Mouse (Mus musculus): ENCODE measurements around the gene Gucy1b2. TPM values are rescaled to one million over a fixed set of nuclear protein-coding genes. Genes with fewer than 3 reads are reported as not detected.

Gene Gucy1b2
- polyA plus RNA-seq, 1 experiment from 2014 or later = 2.2 TPM

GRCm38 (mm10) chr14:62353793-62354192 lies 102.3 kb downstream of the Gucy1b2 start:
- ATAC-seq (ENCODE audit: low FRiP score, low read depth) = no peak
- Histone ChIP-seq H3K36me3 (peaks cover 12% of the 10 kb centered on the region; the same call in 1 of the 2 replicates), H3K27me3 (no peaks in the 10 kb centered on the region), H3K9ac (replicated peaks) (no peak overlapping the region), H3K4me3 (no peak overlapping the region), H3K4me1 (no peaks in the 10 kb centered on the region), H3K27ac (replicated peaks) (no peak overlapping the region), H3K9me3 (no peaks in the 10 kb centered on the region), H3K4me2 (replicated peaks) (no peak overlapping the region)
- WGBS = 93% methylated on average over 5 of the region's 5 CpGs

- no peaks in the 10 kb centered on the region for H3K27me3 ChIP-seq
- H3K4me1 ChIP-seq = no peaks in the 10 kb centered on the region
- no peak overlapping the region for H3K4me2 ChIP-seq (replicated peaks)
- no peak for ATAC-seq (ENCODE audit: low FRiP score, low read depth)
- peaks cover 12% of the 10 kb centered on the region; the same call in 1 of the 2 replicates for H3K36me3 ChIP-seq
- H3K4me3 ChIP-seq = no peak overlapping the region
- WGBS = 66% methylated on average over 9 of the region's 9 CpGs
- no peaks in the 10 kb centered on the region for H3K9me3 ChIP-seq
- H3K27ac ChIP-seq (replicated peaks) = no peak overlapping the region
- no peak overlapping the region for H3K9ac ChIP-seq (replicated peaks)
These were observed 102.7 kb downstream of the Gucy1b2 start for GRCm38 (mm10) chr14:62353372-62353771.

DNA sequence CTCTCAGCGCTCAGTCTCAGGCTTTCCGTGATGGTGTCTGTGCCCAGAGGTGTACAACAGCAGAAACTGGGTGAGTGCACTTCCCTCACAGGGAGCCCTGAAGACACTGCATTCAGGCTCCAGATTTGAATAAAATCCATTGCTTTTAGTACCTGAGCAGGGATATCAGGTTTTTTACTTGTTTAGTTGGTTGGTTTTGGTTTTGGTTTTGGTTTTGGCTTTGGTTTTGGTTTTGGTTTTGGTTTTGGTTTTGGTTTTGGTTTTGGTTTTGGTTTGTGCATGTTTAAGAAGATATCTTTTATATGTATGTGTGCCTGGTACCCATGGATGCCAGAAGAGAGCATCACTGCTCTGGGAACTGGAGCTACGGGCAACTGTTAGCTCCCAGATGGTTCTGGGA lies 105.2 kb downstream of the Gucy1b2 start:
- Histone ChIP-seq H3K9ac (replicated peaks) (no peak overlapping the region), H3K27me3 (no peaks in the 10 kb centered on the region), H3K4me1 (peaks cover 12% of the 10 kb centered on the region; the same call in 1 of the 2 replicates), H3K4me2 (replicated peaks) (no peak overlapping the region), H3K9me3 (no peaks in the 10 kb centered on the region), H3K27ac (replicated peaks) (no peak overlapping the region), H3K4me3 (no peak overlapping the region), H3K36me3 (peaks cover 12% of the 10 kb centered on the region; the same call in 1 of the 2 replicates)
- ATAC-seq (ENCODE audit: low FRiP score, low read depth) = no peak
- WGBS = 92% methylated on average over 3 of the region's 3 CpGs

GRCm38 (mm10) chr14:62350186-62350585 lies 105.9 kb downstream of the Gucy1b2 start:
- no peak overlapping the region for H3K4me3 ChIP-seq
- 75% methylated on average over 4 of the region's 4 CpGs for WGBS
- no peaks in the 10 kb centered on the region for H3K27me3 ChIP-seq
- peaks cover 12% of the 10 kb centered on the region; the same call in 1 of the 2 replicates for H3K36me3 ChIP-seq
- no peak for ATAC-seq (ENCODE audit: low FRiP score, low read depth)
- no peak overlapping the region for H3K9ac ChIP-seq (replicated peaks)
- no peaks in the 10 kb centered on the region for H3K9me3 ChIP-seq
- H3K27ac ChIP-seq (replicated peaks) = no peak overlapping the region
- H3K4me2 ChIP-seq (replicated peaks) = no peak overlapping the region
- H3K4me1 ChIP-seq = peaks cover 12% of the 10 kb centered on the region; the same call in 1 of the 2 replicates

- Histone ChIP-seq H3K9ac (replicated peaks) (no peak overlapping the region), H3K4me1 (peaks cover 12% of the 10 kb centered on the region; the same call in 1 of the 2 replicates), H3K9me3 (no peaks in the 10 kb centered on the region), H3K27me3 (no peaks in the 10 kb centered on the region), H3K27ac (replicated peaks) (no peak overlapping the region), H3K4me2 (replicated peaks) (no peak overlapping the region), H3K36me3 (peaks cover 12% of the 10 kb centered on the region; the same call in 1 of the 2 replicates), H3K4me3 (no peak overlapping the region)
- 88% methylated on average over 5 of the region's 5 CpGs for WGBS
- ATAC-seq (ENCODE audit: low FRiP score, low read depth) = no peak
These were observed 106.3 kb downstream of the Gucy1b2 start for GRCm38 (mm10) chr14:62349786-62350185.

DNA sequence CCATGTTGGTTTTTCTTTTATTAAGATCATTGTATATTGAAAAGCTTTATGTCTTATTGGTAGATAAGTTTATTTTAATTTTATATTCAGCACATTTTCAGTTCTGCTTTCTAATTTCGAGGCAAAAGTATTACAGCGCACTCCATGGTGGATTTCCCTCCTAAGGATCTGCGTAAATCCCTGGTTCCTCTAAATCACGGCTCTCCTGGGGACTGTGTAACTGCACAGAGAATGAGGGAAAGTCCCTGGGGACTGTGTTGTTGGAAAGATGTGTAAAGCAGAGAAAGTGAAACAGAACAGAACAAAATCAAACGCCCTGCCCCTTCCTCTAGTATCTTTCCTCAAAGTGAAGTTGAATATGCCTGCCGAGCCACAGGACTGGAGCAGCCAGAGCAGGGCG lies 109.0 kb downstream of the Gucy1b2 start:
- H3K9me3 ChIP-seq = no peaks in the 10 kb centered on the region
- no peak overlapping the region for H3K9ac ChIP-seq (replicated peaks)
- H3K36me3 ChIP-seq = peaks cover 12% of the 10 kb centered on the region; the same call in 1 of the 2 replicates
- peaks cover 21% of the 10 kb centered on the region; the same call in 1 of the 2 replicates for H3K4me1 ChIP-seq
- no peaks in the 10 kb centered on the region for H3K27me3 ChIP-seq
- no peak overlapping the region for H3K4me2 ChIP-seq (replicated peaks)
- 86% methylated on average over 7 of the region's 7 CpGs for WGBS
- H3K27ac ChIP-seq (replicated peaks) = no peak overlapping the region
- ATAC-seq (ENCODE audit: low FRiP score, low read depth) = no peak
- no peak overlapping the region for H3K4me3 ChIP-seq

GRCm38 (mm10) chr14:62346570-62346969 lies 109.5 kb downstream of the Gucy1b2 start:
- H3K9ac ChIP-seq (replicated peaks) = no peak overlapping the region
- H3K4me1 ChIP-seq = peaks cover 21% of the 10 kb centered on the region; the same call in 1 of the 2 replicates
- no peak for ATAC-seq (ENCODE audit: low FRiP score, low read depth)
- no peak overlapping the region for H3K4me2 ChIP-seq (replicated peaks)
- H3K27me3 ChIP-seq = no peaks in the 10 kb centered on the region
- no peaks in the 10 kb centered on the region for H3K9me3 ChIP-seq
- H3K36me3 ChIP-seq = peaks cover 12% of the 10 kb centered on the region; the same call in 1 of the 2 replicates
- no peak overlapping the region for H3K4me3 ChIP-seq
- H3K27ac ChIP-seq (replicated peaks) = no peak overlapping the region
- whole genome bisulfite sequencing = 66% methylated on average over 11 of the region's 11 CpGs

Other genes with a start within 250 kb of the Gucy1b2 start
- gene Rnaseh2b, start 163.7 kb downstream of the Gucy1b2 start, polyA plus RNA-seq (2016; fragmentation: Nextera tagmentation; extraction: Ambion mirVana) = 65.3 and 69.5 TPM in 2 replicates
- 4.8 and 5.1 TPM in 2 replicates for gene Dleu7, start 163.2 kb downstream of the Gucy1b2 start, polyA plus RNA-seq (2016; fragmentation: Nextera tagmentation; extraction: Ambion mirVana)
- 7.8 and 8.3 TPM in 2 replicates for gene Fam124a, start 99.4 kb upstream of the Gucy1b2 start, polyA plus RNA-seq (2016; fragmentation: Nextera tagmentation; extraction: Ambion mirVana)
- gene Gm4131, start 110.6 kb upstream of the Gucy1b2 start, polyA plus RNA-seq (2016; fragmentation: Nextera tagmentation; extraction: Ambion mirVana) = not detected in 2 replicates
- gene Serpine3, start 207.4 kb upstream of the Gucy1b2 start, polyA plus RNA-seq (2016; fragmentation: Nextera tagmentation; extraction: Ambion mirVana) = not detected in 2 replicates